Mouse (Mus musculus): ENCODE data around the gene Krtdap.
"Not testable (repeated sequence)": the region's sequence is repeated elsewhere in the genome, so short reads cannot be mapped to it uniquely, and the experiment has no call there.

Gene Krtdap

DNA sequence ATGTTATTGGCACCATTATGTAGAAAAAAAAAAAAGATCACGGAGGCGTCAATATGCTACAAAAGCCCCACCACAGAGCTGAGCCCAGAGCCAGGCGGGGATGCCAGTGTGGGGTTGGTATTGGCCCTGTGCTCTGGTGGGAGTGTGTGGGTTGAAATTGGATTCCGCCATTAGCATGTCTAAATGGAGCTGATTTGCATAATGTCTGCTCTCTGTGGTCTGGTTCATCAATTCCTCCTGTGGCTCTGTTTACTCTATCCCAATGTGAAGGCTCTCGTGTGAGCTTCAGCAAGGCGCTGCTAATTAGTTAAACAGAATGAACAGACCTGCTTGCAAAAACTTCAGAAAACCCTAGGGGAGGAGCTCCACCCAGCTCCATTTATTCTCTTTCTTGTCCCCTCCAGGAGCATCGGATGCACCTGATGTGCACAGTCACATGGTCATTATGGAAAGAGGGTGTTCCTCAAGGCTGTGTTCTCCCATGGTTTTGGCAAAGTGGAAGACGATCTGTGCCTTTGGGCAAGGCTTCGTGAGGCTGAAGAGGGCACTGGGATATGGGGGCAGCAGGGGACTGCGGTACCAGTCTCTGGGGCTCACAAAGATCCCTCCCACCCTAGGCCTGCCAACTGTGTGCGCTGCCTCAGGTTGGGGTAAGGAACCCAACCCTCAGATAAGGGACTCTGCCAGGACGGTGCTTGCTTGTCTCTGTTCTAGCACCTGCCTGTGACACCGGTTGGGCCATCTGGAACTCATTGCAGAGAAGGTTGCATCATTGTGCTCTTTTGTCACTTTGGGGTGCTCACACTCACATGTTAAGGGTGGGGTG is 1.8 kb upstream of the Krtdap start:
- DNase-seq (ENCODE audit: extremely low spot score): no peak

DNA sequence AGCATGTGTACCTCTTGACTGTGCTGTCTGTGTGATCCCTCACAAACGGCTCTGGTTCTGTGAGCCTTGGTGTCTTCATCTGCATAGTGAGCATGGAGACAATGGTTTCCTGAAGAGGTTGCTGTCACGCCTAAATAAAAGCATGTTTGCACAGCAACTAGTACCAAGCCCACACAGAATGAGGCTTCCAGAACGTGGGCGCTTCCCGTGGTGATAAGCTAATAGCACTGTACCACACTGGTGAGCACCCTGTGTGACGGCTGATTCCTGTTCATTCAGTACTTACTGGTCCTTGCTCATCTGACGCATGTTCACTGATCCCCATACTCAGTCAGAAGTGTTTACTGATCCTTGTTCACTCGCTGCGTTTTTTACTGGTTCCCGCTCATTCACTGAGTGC is 2.4 kb downstream of the Krtdap start:
- no peak for DNase-seq (ENCODE audit: extremely low spot score)

DNA sequence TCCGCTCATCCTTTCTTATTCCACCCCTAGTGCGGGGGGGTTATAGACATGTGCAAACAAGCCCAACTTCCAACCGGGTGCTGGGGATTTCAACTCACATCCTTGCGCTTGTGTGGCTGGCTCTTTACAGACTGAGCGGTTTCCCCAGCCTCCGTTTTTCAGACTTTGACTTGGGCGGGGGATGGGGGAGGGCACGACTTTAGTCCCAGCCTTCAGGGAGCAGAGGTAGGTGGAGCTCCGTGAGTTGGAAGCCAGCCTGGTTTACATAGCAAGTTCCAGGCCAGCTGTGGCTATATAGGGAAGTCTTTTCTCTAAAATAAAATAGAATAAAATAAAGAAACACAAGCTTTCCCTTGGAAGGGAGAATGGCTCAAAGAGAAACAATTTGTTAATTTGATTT is 4.2 kb downstream of the Krtdap start:
- no peak for DNase-seq (ENCODE audit: extremely low spot score)

DNA sequence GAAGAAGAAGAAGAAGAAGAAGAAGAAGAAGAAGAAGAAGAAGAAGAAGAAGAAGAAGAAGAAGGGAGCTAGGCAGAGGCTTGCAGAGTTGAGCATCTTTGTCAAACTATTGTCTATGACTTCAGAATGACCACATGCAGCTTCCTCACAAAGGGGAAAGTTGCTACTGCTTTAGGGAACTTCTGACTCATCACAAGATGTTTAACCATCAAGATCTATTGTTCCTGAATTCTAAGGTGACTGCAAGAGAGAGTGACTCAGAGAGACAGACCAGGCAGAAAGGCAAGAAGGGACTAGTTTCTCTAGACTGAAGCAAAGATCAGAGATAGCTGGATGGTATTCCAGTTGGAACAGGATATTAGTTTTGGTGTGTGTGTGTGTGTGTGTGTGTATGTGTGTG is 7.2 kb downstream of the Krtdap start:
- DNase-seq (ENCODE audit: extremely low spot score): no peak

DNA sequence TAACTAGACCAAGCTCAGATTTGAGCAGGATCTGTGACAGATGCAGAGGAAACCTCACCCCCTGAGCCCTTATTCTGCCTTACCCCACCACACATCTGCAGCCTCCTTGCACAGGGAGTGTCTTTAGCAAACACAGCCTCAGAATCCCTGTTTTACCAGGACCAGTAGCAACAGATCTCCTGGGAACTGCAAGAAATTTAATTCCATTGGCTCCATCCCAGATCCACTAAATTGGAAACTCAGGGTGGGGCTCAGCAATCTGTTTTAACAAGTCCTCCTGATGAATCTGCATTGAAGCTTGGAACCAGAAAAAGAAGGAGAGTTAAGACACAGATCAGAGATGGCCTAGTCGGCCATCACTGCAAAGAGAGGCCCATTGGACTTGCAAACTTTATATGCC is 9.1 kb downstream of the Krtdap start:
- DNase-seq (ENCODE audit: extremely low spot score): no peak

DNA sequence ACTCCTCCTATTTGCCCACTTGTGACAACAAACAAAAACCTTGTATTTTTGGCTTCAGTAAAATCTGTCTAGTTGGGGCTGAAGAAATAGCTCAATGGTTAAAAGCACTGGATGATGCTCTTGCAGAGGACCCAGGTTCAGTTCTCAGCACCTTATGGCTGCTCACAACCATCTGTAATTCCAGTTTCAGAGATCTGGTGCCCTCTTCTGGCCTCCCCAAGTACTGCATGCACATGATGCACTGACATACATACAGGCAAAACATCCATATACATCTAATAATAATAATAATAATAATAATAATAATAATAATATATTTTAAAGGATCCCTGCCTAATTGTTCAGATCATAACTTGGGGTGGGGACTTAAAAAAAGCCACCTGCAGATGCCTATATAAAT is 13.0 kb downstream of the Krtdap start:
- DNase-seq (ENCODE audit: extremely low spot score): no peak

DNA sequence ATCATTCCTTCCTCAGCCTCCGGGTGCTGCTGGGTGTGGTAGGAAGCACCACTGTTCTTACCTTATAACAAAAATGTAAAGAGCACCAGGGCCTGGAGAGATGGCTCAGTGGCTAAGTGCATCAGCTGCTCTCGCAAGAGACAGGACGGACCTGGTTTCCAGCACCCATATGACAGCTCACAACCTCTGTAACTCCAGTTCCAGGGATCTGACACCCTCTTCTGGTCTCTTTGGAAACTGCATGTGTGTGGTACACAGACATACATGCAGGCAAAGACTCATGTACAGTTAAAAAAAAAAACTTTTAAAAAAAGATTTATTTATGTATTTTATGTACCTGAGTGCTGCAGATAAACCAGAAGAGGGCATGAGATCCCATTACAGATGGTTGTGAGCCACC is 15.6 kb downstream of the Krtdap start:
- no peak for DNase-seq (ENCODE audit: extremely low spot score)

DNA sequence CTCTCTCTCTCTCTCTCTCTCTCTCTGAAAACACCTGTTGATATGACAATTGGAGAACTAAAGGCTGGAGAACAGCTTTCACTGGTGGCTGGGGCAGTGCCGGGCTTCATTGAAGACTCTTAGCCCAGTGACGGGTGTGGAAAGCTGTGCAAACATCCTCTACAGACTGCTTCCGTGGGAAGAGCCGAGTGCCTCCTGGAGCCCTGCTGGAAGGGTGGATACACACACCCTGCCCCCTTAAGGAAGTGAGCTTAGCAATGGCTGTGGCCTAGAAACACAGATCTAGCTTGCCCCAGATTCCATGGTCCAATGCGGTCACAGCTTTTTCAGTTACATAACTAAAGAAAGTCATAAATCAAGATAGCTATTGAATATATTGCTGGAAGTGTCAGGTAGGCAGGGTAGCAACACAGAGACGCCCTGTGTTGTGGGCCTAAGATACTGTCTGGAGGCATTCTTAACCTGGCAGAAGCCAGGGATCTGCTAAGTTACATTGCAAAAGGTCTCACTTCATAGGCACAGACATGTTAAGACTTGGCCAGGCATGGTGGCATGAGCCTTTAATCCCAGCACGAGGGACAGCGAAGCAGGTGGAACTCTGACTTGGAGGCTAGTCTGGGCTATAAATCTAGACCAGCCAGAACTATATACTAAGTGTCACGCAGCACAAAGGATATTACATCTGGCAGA is 16.5 kb downstream of the Krtdap start:
- no peak for DNase-seq (ENCODE audit: extremely low spot score)

DNA sequence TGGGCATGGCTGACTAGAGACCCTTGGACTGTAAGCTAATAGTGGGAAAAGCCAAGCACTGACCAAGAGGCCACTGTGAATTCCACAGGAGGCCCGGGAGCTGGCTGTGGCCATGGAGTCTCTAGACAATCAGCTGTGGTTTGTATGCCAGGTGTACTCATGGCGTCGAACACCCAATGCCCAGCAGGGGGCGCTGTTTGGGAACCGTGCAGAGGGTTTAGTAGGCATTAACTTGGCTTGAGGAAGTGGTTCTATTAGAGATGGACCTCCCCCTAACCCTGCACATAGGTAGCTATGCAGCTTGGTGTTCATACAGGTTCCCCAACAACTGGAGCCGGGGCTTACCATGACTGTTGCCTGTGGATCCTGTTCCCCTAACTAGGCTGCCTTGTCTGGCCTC is 18.2 kb downstream of the Krtdap start:
- DNase-seq (ENCODE audit: extremely low spot score): peak; percentile 7

DNA sequence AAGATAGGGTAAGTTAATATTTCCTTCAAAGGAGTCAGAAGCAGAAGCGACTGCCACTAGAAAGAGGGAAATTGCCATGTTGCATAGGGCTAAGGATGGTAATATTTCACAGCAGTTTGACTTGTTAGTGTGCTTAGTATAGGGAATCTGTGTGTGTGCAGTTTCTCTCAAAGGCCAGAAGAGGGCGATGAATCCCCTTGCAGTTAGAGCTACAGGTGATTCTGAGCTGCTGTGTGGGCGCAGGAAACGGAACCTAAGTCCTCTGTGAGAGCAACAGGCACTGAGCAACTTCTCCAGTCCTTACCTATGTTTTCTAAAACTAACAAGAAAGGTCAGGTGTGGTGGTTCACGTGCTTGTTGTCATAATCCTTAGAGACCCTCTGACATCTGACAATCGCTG is 22.6 kb downstream of the Krtdap start:
- DNase-seq (ENCODE audit: extremely low spot score): no peak

DNA sequence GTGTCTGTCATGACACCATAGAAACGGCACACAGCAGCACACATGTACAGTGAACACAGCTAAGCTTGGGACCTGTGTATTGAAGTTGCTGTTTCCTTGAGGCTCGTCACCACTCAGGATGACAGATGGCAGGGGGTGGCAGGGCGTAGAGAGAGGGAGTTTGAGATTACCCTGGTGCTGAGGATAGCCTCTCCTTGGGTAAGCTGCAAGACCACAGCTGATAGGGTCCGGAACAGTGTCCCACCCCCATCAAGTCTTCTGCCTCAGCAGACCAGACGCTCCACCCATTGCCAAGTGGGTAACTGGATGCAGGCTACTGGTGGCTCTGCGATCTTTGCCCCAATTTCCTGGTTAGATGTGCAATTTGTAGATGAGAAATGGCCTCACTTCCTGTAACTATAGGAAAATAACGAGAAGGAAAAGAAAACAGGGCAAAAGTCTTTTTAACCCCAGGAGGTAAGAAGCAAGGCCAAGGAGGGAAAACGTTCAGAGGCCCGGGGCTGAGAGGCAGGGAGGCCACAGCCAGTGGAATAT is 24.1 kb downstream of the Krtdap start:
- DNase-seq (ENCODE audit: extremely low spot score): no peak

DNA sequence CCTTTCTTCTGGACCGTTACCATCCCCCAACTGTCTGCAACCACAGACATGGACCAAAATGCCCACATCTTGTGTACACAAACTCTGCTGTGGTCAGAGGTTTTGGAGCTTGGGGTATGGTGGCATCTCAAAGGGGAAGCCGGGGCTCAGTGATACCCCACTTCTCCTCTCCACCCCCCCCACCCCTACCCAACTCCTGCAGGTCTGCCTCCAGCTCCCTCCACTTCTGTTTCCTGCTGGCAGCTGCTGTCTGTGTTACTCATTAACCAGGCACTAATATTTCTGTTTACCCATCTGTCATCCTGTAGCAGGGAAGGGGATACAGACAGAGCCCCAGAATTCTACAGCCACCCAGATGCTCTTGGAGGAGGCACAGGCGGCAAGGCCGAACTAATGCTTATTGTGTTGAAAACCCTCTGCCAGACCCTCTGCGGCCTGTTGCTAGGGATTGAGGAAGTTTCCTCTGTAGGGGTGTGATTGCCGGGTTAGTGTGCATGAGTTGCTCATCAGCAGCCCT is 24.7 kb downstream of the Krtdap start:
- no peak for DNase-seq (ENCODE audit: extremely low spot score)

DNA sequence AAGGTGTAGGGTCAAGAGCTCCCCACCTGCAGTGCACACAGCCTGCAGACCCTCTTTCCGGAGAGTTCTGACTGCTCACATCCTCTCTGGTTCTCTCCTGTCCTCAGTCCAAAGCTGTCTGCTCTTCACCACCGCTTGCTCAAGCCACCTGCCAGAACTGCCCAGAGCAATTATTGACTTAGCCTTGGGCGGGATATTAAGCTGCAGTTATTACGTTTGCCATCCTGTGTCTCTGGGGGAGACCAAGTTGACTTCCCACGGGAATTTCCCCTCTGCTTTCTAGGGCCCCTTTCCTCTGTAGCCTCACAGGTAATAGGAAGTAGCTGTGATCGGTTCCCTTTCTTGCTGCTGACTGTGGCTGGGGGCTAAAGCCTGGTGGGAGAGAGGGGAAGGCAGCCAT is 32.4 kb downstream of the Krtdap start:
- DNase-seq (ENCODE audit: extremely low spot score): no peak

DNA sequence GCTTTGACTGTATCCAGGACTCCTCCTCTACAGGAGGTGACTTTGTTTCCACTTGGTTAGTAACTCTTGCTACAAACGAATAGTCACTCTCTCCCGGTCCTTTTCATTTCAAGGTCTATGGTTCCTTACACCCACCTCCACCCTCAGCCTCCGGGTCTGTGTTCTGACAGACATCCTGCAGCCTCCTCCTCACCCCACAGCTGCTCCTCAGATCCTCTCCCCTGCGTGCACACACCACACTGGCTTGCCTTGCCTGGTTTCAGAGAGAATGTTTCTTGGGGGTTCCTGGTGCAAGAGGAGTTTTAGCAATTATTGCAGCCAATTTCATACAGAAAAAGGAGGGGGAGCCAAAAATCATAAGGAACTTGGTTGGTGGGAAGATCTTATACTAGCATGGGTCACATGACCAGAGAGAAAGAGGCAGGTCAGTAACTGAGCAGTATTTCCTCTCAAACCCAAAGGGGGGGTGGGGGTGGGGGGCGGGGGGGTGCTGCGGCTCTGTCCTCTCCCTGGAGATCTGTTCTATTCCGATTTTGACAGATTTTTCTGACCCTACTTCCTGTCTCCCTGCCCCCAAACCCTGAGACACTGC is 33.3 kb downstream of the Krtdap start:
- DNase-seq (ENCODE audit: extremely low spot score): no peak

DNA sequence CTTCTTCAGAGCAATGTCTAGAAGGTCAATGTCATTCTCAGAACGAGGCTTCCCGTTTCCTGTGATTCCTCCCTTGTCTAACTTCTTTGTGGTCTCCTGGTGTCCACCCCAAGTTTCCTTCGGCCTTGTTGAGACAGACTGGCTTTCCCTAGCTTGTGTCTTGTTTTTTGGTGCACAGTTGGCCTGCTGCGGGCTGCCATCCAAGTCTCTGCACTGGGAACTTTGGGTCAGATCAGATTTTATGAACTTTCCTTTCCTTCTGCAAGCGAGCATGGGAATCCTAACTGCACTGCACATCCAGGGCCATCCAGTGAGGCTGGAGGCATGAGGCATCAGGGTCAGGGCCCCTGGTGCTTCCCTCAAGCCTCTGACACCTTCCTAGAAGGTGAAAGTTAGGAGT is 33.8 kb downstream of the Krtdap start:
- DNase-seq (ENCODE audit: extremely low spot score): no peak

DNA sequence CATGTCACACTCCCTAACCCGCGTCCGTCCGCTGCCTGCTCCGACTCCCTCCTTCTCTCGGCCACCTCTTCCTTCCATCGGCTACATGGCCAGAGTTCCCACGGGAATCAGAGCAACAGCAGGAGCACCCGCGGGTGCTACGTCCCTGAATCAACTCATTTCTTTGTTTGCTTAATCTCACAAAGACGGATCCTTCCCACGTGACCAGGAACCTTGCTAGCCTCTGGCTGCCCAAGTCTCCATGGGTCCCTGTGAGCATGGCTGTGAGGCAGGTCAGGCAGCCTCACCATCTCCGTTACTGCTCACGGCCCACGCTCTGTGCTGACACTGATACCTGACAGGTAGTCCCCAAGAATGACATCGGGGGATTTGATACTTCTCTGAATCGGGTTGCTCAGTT is 36.0 kb downstream of the Krtdap start, which contains the start of gene Ffar2:
Gene Ffar2 (minus strand): TSS at position 101 of the 400 bp plus-strand sequence.
- DNase-seq (ENCODE audit: extremely low spot score): no peak

DNA sequence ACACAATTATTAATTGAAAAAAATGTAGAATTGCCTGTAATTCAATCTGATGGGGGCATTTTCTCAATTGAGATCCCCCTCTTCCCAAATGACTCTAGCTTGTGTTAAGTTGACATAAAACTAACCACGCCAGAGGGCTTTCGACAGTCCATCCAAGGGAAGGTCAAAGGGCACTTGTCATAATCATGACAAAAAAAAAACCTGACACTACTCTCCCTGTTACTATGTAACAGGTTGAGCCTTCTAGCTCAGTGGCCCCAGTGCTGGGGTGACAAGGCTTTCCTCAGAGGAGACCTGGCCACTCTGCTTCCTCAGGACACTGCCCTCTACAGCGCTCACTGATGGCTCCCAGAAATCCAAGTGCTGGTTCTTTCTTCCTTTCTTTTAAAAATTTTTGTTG is 36.6 kb downstream of the Krtdap start:
- no peak for DNase-seq (ENCODE audit: extremely low spot score)

DNA sequence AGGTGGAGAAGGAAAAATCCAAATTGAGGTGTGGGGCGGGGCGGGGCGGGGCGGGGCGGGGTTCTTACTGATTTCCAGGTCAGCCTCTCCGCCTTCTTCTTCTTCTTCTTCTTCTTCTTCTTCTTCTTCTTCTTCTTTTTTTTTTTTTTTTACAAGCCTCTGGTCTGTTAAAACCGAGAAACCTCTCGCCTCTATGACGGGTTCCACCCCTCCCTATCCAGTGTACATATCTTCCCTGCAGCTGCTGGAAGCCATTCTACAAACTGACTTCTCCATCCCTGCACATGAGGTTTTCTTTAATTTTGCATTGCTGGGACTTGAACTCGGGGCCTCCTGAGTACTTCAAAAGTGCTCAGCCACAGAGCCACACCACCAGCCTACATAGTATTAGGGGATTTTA is 39.0 kb downstream of the Krtdap start:
- no peak for DNase-seq (ENCODE audit: extremely low spot score)

DNA sequence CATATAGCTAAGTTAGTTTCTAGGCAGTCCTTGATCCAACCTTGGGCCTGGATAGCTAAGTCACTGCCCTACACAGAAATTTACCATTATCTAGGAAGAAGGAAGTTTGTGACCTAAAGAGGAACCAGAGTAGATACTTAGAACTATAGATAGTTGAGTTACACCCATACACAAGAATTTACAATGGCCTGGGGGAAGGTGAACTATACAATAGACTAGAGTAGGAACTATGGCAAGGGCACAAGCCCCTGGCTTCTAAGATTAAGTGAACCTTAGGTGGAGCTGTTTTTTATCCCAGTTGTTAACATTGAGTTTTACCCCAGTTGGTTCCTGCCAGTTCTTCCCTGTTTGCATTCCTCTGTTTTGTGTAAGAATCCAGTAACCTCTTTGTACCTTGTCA is 41.2 kb downstream of the Krtdap start:
- not testable (repeated sequence) for DNase-seq (ENCODE audit: extremely low spot score)

DNA sequence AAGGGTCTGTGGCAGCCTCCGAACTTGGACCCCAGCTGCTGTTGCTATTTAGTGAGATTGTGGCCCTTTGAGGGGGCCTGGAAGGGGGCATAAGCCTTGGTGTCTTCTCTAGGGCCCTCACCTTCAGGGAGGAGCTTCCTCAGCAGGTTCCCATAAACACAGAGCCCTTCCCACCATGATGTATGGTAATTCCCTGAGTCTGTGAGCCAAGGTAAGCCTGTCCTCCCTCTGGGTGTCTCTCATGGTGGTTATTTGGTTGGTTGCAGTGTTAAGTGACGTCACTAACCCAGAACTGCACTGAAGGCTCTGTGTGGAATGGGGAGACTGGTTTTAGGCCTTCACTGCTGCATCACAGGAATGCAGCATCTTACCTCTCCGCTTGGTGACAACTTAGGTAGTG is 41.7 kb downstream of the Krtdap start:
- DNase-seq (ENCODE audit: extremely low spot score): no peak

DNA sequence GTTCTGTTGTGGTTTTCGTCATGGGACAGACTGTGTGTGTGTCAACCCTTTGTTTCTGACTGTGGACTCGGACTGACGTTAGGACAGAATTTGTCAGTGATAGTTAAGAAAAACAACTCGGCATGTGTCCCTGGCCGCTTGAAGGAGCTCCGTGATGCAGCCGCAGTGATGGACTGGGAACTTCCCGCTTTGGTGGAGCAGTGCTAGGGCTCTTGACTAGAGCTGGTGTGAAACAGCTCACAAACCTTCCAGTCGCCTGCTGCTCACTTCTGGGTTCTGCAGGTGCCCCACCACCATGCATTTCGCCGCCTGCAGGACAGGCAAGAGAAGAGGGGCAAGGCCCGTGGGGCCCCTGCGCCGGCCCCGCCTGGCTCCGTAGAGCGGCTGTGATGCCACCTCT is 44.6 kb downstream of the Krtdap start:
- no peak for DNase-seq (ENCODE audit: extremely low spot score)

DNA sequence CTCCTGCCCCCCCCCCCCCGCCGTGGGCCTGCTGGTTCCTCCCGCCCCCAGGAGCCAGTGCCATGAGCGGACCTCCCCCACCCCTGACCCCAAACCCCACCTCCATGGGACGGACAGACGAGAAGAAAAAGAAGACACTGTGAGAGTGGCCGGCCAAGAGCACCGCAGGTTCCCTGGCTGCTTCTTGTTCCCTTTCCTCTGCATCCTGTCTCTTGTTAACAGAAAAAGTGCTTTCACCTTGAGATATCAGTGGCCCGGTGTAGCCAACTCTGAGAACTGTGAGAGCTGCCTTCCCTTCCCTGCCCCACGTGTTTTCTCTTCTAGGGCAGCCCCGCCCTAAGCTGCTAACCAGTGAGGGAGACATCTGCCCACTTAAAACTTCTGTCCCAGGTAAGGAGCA is 45.0 kb downstream of the Krtdap start:
- DNase-seq (ENCODE audit: extremely low spot score): not testable (repeated sequence)

DNA sequence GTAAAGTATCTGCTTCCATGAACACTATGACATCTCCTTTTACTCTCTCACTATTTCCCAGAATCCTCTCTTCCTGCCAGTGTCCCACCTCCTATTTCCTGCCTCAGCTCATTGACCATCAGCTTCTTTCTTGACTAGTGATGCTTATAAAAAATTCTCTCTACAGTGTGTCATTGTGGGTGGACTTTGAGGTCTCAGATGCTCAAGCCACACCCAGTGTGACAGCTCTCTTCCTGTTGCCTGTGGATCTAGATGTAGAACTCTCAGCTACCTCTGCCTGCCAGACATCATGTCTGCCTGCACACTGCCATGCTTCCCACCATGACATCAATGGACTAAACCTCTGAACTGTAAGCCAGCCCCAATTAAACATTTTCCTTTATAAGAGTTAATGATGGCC is 49.6 kb downstream of the Krtdap start:
- DNase-seq (ENCODE audit: extremely low spot score): no peak
